Mouse (Mus musculus) cerebellum, adult 11-12 months (tissue): ENCODE results near the gene Igfbpl1.

Source experiments
- DNase-seq: peaks from one replicate; pipeline ENCODE4 v3.0.0; 2022

The Igfbpl1 gene

GRCm38 (mm10) chr4:45769791-45770637 is 56.7 kb downstream of the Igfbpl1 start:
- no peak for DNase-seq

GRCm38 (mm10) chr4:45769141-45769540 is 57.6 kb downstream of the Igfbpl1 start:
- no peak for DNase-seq

GRCm38 (mm10) chr4:45767891-45768558 is 58.7 kb downstream of the Igfbpl1 start:
- DNase-seq: no peak

- no peak for DNase-seq
Observed at GRCm38 (mm10) chr4:45766774-45767173, 59.9 kb downstream of the Igfbpl1 start.

- no peak for DNase-seq
Observed at GRCm38 (mm10) chr4:45765565-45766201, 61.0 kb downstream of the Igfbpl1 start.

DNA sequence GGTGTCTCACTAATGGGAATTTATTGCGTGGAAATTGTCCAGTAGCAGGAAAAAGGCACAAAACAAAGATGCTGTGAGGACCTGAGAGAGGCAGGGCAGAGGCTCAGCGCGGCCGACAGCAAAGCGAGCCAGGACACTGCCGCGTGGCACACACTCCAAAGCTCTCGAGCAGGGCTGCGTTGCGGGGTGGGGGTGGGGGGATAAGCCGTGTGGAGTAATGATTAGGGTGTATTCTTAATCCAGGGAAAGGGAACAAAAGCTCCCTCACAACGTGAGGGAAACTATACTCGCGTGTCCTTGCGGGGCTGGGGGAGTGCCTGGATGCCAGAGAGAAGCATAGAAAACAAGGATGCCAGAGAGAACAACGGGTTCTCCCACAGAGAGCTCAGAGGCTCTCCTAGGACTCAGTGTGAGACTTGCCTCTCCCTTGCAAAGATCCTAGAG is 61.6 kb downstream of the Igfbpl1 start:
- DNase-seq: no peak

- DNase-seq: no peak
Observed at GRCm38 (mm10) chr4:45764141-45764494, 62.6 kb downstream of the Igfbpl1 start.

GRCm38 (mm10) chr4:45763288-45764140 is 63.2 kb downstream of the Igfbpl1 start:
- no peak for DNase-seq

- DNase-seq: no peak
Observed at GRCm38 (mm10) chr4:45762600-45762999, 64.1 kb downstream of the Igfbpl1 start.
